Mouse (Mus musculus) c-Kit-positive CD71-positive TER-119-negative erythroid progenitor cells, embryonic 14.5 days (primary cell): ENCODE results near the gene Tedc1.
"Not testable (repeated sequence)": the region's sequence is repeated elsewhere in the genome, so short reads cannot be mapped to it uniquely, and the experiment has no call there.

ENCODE experiments used
- DNase-seq: peaks from one replicate; pipeline ENCODE4 v3.0.0-alpha.2; 2013; ENCODE audit warnings: low read depth

Gene Tedc1

DNA sequence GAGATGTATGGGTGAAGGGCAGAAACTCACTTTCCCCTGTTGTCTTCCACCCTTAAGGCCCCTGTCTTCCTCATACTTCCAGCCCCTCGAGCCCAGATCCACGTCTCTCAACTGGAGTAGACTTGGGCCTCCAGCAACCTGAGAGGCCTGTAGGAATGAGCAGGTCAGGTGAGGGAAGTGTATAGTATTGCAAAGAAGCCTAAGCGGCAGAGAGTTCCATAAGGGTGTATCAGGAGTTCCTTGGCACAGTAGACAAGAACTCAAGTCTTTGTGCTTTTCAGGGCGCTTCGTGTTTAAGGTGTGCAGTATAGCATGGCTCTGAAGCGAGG, 1.5 kb upstream of the Tedc1 start:
- no peak for DNase-seq

DNA sequence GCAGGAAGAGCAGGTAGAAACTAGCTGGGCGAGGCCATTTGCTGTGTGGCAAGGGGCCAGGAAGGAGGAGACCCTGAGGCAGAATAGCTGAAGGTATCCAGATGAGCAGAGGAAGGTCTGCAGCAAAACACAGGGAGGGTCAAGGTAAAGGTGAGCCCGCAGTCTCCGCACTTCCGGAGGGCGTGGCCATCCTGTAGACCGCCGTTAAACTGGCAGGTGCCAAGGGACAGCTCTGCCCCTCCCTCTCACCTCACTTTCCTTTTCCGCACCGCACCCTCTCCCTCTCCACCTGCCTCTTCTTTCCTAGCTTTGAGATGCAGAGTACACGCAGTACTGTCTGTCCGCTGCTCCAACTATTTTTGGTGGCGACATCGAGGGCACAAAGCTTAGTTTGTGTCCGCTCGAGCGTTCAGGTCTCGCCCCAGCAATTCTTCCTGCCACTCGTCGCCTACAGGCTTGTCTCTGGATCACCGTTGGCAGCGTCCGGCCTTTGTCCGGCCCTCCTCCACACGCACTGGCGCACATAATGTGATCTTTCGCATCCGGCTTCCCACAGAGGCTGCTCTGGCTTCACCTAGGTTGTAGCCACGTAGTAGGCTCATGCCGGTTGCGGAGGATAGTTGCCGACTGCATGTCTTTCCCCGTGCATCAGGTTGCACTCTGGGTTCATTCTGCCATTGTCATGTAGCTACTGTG, 997 bp upstream of the Tedc1 start:
- DNase-seq = no peak

GRCm38 (mm10) chr12:113156540-113156929, 314 bp downstream of the Tedc1 start:
- DNase-seq = no peak

DNA sequence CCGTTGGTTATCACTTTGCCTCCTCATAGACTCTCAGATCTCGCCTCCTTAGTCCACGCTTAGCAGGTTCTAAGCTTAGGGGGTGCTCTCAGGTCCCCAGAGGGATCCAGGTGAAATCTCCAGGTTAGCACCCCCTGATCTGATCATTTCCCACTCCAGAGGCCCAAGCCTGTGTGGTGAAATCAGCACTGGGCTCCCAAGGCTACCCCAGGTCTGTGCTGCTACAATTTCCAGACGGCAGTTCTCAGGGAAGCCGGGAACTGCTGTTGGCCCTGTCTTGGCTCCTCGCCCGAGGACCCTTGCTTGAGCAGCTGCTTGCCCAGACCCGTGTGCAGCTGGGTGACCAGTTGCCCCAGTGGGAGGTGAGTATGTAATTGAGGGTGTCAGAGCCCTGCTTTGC, 781 bp downstream of the Tedc1 start:
- DNase-seq = no peak

DNA sequence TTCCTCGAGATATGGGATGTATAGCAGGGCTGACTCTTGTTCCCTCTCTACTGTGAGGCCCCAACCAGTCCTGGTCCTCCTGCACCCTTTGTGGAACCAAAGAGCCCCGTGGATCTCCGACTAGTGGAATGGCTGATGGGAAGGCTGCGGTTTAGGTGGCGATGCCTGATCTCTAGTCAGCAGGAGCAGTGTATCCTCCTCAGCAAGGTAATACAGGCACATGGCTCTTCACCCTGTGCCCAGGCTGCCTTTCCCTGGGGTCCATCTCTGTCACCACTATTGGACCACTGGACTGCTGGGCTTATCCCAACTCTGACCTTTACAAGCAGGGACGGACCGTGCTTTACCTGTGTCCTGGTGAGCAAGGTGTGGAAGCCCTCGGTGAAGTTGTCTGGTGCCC, 1.3 kb downstream of the Tedc1 start:
- no peak for DNase-seq

DNA sequence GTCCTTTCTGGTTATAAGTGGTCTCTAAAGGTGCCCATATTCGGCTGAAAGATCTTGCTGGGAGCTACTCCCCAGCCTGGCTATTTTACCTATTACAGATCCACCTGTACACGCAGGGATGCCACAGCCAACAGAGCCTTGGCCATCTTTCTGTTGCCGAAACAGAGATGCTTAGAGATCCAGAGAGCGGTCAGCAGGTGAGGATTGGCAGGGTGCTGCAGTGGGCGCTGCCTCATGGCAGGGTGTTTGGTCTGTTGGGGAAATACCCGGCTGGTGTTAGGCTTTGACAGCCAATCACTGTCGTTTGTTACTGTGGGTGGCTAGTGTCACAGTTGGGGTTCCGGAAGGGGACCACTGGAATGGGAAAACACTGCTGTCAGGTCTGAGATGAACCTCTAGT, 1.8 kb downstream of the Tedc1 start:
- DNase-seq = no peak

- no peak for DNase-seq
Measured at GRCm38 (mm10) chr12:113163561-113164006, 7.4 kb downstream of the Tedc1 start.

- no peak for DNase-seq
Measured at GRCm38 (mm10) chr12:113168031-113168536, 11.9 kb downstream of the Tedc1 start.

- no peak for DNase-seq
Measured at GRCm38 (mm10) chr12:113176960-113177725, 20.9 kb downstream of the Tedc1 start.

DNA sequence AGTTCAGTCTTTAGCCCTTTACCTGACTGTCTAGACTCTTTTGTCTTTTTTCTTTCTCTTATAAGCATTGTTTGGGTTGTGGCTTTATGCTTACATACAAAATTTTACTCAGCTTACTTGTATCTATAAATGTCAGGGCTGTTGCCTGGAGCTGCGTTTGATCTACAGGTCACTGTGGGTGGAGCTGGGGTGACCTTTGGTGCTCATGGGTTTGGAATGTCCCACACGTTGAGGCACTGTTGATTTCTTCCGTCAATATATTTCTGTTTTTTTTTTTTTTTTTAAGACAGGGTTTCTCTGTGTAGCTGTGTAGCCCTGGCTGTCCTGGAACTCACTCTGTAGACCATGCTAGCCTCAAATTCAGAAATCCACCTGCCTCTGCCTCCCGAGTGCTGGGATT, 24.8 kb downstream of the Tedc1 start:
- no peak for DNase-seq

DNA sequence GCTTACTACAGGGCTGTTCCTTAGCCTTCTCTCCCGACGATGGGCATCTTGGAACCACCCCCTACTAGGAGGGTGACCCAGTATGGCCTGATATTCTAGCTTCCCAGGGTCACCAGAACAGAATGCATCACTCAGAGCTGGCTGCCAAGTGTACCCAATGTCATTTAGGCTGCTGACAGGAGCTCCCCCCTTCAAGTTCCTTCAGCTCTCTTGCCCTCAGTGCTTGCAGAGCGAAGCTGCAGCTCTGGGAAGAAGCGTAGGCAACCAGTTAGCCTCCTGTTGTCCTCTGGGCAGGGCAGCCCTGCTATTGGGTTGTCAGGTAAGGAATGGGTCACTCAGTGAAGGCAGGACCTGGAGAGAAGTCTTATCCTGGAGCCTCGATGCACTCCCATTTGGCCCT, 28.7 kb downstream of the Tedc1 start:
- DNase-seq = no peak

- no peak for DNase-seq
Measured at GRCm38 (mm10) chr12:113185442-113186291, 29.4 kb downstream of the Tedc1 start, which contains the start of gene Tmem121. Tmem121 (plus strand) TSS chr12:113185930.

- DNase-seq = no peak
Measured at GRCm38 (mm10) chr12:113186326-113187010, 30.2 kb downstream of the Tedc1 start.

DNA sequence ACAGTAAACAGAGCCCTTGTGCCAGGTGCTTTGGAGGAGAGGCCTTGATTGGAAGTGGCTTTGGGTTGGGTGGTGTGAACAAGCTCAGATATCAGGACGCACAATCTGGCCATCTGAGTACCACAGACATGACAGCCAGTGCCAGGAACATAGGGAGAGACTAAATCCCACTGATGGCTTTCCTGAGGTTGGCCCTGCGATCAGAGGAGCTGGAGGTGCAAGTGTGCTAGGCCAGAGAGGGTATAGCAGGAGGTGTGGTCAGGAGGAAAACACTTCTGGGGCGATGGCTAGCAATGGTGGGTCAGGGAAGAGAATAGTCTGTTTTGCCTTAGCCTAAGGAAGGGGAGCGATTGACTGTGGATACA, 30.8 kb downstream of the Tedc1 start:
- DNase-seq = no peak

DNA sequence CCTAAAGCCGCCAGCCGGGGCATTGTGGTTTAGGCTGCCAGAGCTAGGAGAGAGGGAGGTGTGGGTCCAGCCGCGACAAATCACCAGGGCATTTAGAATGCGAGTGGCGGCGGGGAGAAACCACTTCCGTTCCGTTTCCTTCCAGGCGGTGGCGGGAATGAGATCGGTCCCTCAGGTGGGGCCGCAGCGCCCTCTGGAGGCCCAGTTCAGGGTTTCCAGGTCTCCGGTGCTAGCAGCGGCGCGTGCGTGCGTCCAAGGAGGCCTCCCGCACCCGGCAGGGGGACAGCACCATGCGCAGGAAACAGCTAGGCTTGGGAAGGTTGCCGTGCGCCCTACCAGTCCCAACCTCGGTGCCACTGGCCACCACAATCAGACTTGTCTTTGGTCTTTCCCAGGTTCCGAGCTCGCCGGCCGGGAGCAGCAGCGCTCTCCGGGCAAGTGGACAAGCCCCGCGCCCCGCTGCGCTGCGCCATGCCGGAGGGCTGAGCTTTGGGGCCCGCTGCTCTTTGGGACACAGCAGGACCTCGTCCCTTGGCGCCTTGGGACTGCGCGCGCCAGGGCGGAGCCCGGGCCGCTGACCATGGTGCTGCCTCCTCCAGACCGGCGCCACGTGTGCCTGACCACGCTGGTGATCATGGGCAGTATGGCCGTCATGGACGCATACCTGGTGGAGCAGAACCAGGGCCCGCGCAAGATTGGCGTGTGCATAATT, 31.5 kb downstream of the Tedc1 start:
- peak; percentile 50 for DNase-seq

- no peak for DNase-seq
Measured at GRCm38 (mm10) chr12:113188349-113189055, 32.3 kb downstream of the Tedc1 start.

GRCm38 (mm10) chr12:113193423-113193822, 37.2 kb downstream of the Tedc1 start:
- DNase-seq = no peak

- not testable (repeated sequence) for DNase-seq
Measured at GRCm38 (mm10) chr12:113199132-113199531, 42.9 kb downstream of the Tedc1 start.

- no peak for DNase-seq
Measured at GRCm38 (mm10) chr12:113201301-113201700, 45.1 kb downstream of the Tedc1 start.

DNA sequence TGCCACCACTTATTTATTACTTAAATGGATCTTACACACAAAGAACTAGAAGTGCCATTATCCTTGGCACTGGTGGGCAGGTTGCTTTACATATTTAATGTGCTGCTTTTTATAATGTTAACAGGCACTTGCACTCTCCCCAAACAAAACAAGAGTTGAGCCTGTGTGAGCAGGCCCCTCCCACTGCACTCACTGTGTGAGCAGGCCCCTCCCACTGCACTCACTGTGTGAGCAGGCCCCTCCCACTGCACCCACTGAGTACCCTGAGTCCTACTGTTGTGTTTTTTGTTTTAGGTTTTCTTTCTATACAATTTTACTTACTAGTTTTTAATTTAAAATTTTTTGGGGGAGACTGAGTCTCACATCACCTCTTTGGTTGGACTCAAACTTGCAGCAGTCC, 45.8 kb downstream of the Tedc1 start:
- no peak for DNase-seq

GRCm38 (mm10) chr12:113203522-113203921, 47.3 kb downstream of the Tedc1 start:
- DNase-seq = no peak
